Mouse (Mus musculus): ENCODE data around the gene Nav2.

- no peak for TF ChIP-seq CTCF (IDR thresholded peaks at IDR 0.05; ENCODE audit: low read depth)
- TF ChIP-seq EP300 (optimal IDR thresholded peaks at IDR 0.05) = no peak
Measured at GRCm38 (mm10) chr7:48888751-48889150, 19.8 kb upstream of the Nav2 start.
